Mouse (Mus musculus): Measurements from ENCODE around the gene Spata31d1d. TPM values are rescaled to one million over a fixed set of nuclear protein-coding genes. Genes with fewer than 3 reads are reported as not detected.
"Not testable (repeated sequence)": the region's sequence is repeated elsewhere in the genome, so short reads cannot be mapped to it uniquely, and the experiment has no call there.

Spata31d1d gene
- not detected in 2 replicates for polyA plus RNA-seq (2015; fragmentation: Nextera tagmentation; extraction: Ambion mirVana)

DNA sequence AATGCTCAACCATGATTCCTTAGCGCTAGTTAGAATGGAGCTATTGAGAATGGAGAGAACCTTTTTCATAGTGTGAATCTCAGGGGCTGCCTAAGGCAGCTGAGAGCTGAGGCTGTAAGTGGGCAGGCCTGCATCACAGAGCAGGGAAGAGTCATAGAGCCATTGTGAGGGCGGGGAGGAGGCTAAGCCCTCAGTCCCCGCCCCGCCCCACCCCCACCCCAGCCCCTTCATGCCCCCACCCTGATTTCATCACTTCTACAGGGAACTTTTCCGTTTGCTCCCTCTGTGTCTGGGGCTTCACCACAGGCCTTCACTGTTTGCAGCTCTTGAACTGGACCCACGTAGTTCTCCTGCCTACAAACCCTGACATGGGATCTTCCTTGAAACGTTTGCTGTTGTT is at the start of gene Spata31d1d:
TSS of gene Spata31d1d (minus strand) at position 101 of the 400 bp plus-strand sequence.
- Histone ChIP-seq H3K4me1 (replicated peaks; ENCODE audit: control insufficient read depth, insufficient read depth, low read length) (no peaks in the 10 kb centered on the region), H3K27me3 (replicated peaks; ENCODE audit: control insufficient read depth, insufficient read depth, low read length) (no peaks in the 10 kb centered on the region), H3K9me3 (ENCODE audit: control insufficient read depth) (no peaks in the 10 kb centered on the region), H3K36me3 (ENCODE audit: control insufficient read depth, insufficient read depth) (no peaks in the 10 kb centered on the region), H3K4me2 (replicated peaks; ENCODE audit: low read depth) (no peak within 1 kb of the TSS), H3K9ac (ENCODE audit: low read depth, low read length) (no peak within 1 kb of the TSS), H3K27ac (ENCODE audit: low read depth, low read length) (no peak within 1 kb of the TSS), H3K4me3 (ENCODE audit: low read depth, low read length) (no peak within 1 kb of the TSS)
- no peak for TF ChIP-seq CTCF (IDR thresholded peaks at IDR 0.05; ENCODE audit: low read depth)
- 40% methylated on average over 7 of the region's 7 CpGs for WGBS
- ATAC-seq = no peak

DNA sequence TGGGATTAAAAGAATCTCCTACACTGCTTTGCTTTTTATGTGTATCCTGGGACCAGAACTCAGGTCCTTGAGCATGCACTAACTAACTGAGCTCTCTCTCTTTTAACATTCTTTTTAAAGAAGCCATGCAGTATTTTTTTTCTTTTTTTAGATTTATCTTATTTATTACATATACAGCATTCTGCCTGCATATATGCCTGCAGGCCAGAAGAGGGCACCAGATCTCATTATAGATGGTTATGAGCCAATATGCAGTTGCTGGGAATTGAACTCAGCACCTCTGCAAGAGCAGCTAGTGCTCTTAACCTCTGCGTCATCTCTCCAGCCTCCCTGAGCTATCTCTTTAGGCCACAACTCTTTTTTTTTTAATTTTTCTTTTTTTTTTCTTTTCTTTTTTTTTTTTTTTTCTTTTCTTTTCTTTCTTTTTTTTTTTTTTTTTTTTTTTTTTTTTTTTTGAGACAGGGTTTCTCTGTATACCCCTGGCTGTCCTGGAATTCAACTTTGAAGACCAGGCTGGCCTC is 48.3 kb upstream of the Spata31d1d start:
- not testable (repeated sequence) for H3K27ac ChIP-seq (ENCODE audit: low read depth, low read length); H3K4me2 ChIP-seq (replicated peaks; ENCODE audit: low read depth); H3K9ac ChIP-seq (ENCODE audit: low read depth, low read length); H3K4me3 ChIP-seq (ENCODE audit: low read depth, low read length); H3K9me3 ChIP-seq (ENCODE audit: control insufficient read depth); H3K27me3 ChIP-seq (replicated peaks; ENCODE audit: control insufficient read depth, insufficient read depth, low read length); H3K4me1 ChIP-seq (replicated peaks; ENCODE audit: control insufficient read depth, insufficient read depth, low read length); ATAC-seq
- WGBS = 100% methylated on average over 1 of the region's 1 CpGs
- peak; percentile 49 for TF ChIP-seq CTCF (IDR thresholded peaks at IDR 0.05; ENCODE audit: low read depth)
- peaks cover 84% of the 10 kb centered on the region for H3K36me3 ChIP-seq (ENCODE audit: control insufficient read depth, insufficient read depth)

DNA sequence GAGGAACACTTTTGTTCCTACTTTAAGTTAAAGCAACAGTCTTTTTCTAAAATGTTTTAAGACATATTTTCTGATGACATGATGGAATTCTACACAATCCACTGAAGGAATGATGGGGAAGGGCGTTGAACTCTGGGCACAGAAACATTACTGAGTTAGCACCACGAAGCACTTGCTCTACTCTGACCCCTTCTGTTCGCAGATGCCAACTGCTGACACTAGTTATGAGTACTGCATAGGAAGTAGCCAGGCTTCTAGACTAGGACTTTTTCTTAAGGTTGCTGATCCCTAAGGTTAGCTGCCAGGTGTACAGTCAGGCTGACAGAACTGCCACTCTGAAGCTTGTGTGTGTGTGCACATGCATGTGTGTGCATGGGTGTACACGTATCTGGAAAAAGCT is 47.7 kb upstream of the Spata31d1d start:
- peaks cover 81% of the 10 kb centered on the region for H3K36me3 ChIP-seq (ENCODE audit: control insufficient read depth, insufficient read depth)
- no peaks in the 10 kb centered on the region for H3K27me3 ChIP-seq (replicated peaks; ENCODE audit: control insufficient read depth, insufficient read depth, low read length)
- no peak overlapping the region for H3K27ac ChIP-seq (ENCODE audit: low read depth, low read length)
- ATAC-seq = peak; percentile 31; the same call in 1 of the 2 replicates
- H3K9me3 ChIP-seq (ENCODE audit: control insufficient read depth) = no peaks in the 10 kb centered on the region
- H3K4me3 ChIP-seq (ENCODE audit: low read depth, low read length) = no peak overlapping the region
- no peaks in the 10 kb centered on the region for H3K4me1 ChIP-seq (replicated peaks; ENCODE audit: control insufficient read depth, insufficient read depth, low read length)
- WGBS = 77% methylated on average over 4 of the region's 4 CpGs
- peak; percentile 61 for TF ChIP-seq CTCF (IDR thresholded peaks at IDR 0.05; ENCODE audit: low read depth)
- H3K9ac ChIP-seq (ENCODE audit: low read depth, low read length) = no peak overlapping the region
- no peak overlapping the region for H3K4me2 ChIP-seq (replicated peaks; ENCODE audit: low read depth)

DNA sequence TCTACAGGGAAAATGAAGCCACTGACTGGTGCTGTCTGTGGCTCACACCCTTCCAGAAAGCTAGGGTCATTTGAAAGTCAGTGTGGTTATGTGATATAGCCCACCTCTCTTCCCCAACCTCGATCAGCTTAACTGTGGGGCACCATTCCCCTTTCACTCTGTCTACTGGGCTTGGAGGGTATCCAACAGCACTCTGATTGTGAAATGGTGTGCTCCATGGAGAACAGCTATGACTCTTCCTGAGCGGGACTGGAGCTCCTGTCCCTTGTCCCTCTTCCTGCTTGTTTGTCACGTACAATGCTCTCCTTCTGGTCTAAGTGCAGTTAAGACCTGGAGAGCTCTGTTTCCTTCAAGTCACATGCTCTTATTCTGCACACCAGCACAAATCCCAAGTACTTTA is 43.6 kb upstream of the Spata31d1d start:
- Histone ChIP-seq H3K9me3 (ENCODE audit: control insufficient read depth) (no peaks in the 10 kb centered on the region), H3K27ac (ENCODE audit: low read depth, low read length) (peak overlapping the region; percentile 57)

DNA sequence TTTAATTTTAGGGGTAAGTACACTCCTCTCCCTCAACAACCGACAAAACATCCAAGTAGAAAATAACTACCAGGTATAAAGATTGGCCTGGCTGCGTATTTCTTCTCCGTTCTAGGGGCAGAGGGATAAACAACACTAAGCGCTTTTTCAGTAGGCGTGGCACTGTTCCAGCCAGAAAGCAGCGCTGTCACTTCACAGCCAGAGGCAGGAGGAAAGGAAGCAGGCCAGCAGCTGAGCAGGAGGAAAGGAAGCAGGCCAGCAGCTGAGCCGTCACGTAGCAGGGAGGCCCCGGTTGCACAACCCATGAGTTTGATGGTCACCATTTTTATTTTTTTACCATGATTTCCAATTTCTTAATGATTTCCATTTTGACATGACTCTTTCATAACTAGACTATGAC is 39.7 kb upstream of the Spata31d1d start:
- Histone ChIP-seq H3K4me1 (replicated peaks; ENCODE audit: control insufficient read depth, insufficient read depth, low read length) (peaks cover 8% of the 10 kb centered on the region), H3K27me3 (replicated peaks; ENCODE audit: control insufficient read depth, insufficient read depth, low read length) (no peaks in the 10 kb centered on the region), H3K9me3 (ENCODE audit: control insufficient read depth) (no peaks in the 10 kb centered on the region), H3K4me3 (ENCODE audit: low read depth, low read length) (peak overlapping the region; percentile 86; the same call in 1 of the 2 replicates), H3K4me2 (replicated peaks; ENCODE audit: low read depth) (peak overlapping the region; percentile 80), H3K9ac (ENCODE audit: low read depth, low read length) (peak overlapping the region; percentile 90; the same call in 1 of the 2 replicates), H3K27ac (ENCODE audit: low read depth, low read length) (peak overlapping the region; percentile 100), H3K36me3 (ENCODE audit: control insufficient read depth, insufficient read depth) (peaks cover 34% of the 10 kb centered on the region)
- 10% methylated on average over 9 of the region's 9 CpGs for WGBS
- ATAC-seq = no peak
- TF ChIP-seq CTCF (IDR thresholded peaks at IDR 0.05; ENCODE audit: low read depth) = no peak

More for the DNA sequence above, 43.6 kb upstream of the Spata31d1d start:
- H3K36me3 ChIP-seq (ENCODE audit: control insufficient read depth, insufficient read depth) = peaks cover 64% of the 10 kb centered on the region
- 0 out of 2 replicates have a peak, but pooled peaks cover 5% of the 10 kb centered on the region for H3K4me1 ChIP-seq (replicated peaks; ENCODE audit: control insufficient read depth, insufficient read depth, low read length)
- no peak for ATAC-seq
- no peak for TF ChIP-seq CTCF (IDR thresholded peaks at IDR 0.05; ENCODE audit: low read depth)
- H3K9ac ChIP-seq (ENCODE audit: low read depth, low read length) = no peak overlapping the region
- no peak overlapping the region for H3K4me3 ChIP-seq (ENCODE audit: low read depth, low read length)
- H3K27me3 ChIP-seq (replicated peaks; ENCODE audit: control insufficient read depth, insufficient read depth, low read length) = no peaks in the 10 kb centered on the region
- no peak overlapping the region for H3K4me2 ChIP-seq (replicated peaks; ENCODE audit: low read depth)
- 67% methylated on average over 3 of the region's 3 CpGs for WGBS

DNA sequence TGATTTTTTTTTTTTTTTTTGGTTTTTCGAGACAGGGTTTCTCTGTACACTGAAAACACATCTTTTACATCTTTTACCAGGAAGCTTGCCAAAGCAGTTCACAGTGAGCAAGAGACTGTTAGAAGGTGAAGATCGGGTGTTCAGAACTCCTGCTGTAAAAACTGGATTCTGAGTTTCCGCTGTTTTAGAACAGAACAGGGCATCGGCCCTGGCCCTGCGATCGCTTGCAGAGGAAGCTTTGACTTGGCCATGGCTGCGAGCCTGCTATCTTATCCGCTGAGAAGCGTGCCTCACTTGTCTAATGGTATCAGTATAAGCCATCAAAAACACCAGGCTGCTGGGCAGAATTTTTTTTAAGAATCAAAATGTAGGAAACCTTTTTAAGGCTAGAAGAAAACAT is 39.3 kb upstream of the Spata31d1d start:
- H3K9me3 ChIP-seq (ENCODE audit: control insufficient read depth) = no peaks in the 10 kb centered on the region
- H3K27ac ChIP-seq (ENCODE audit: low read depth, low read length) = peak overlapping the region; percentile 100
- peak overlapping the region; percentile 80 for H3K4me2 ChIP-seq (replicated peaks; ENCODE audit: low read depth)
- H3K27me3 ChIP-seq (replicated peaks; ENCODE audit: control insufficient read depth, insufficient read depth, low read length) = no peaks in the 10 kb centered on the region
- H3K4me1 ChIP-seq (replicated peaks; ENCODE audit: control insufficient read depth, insufficient read depth, low read length) = peaks cover 8% of the 10 kb centered on the region
- WGBS = 42% methylated on average over 9 of the region's 9 CpGs
- no peak for TF ChIP-seq CTCF (IDR thresholded peaks at IDR 0.05; ENCODE audit: low read depth)
- peak overlapping the region; percentile 86; the same call in 1 of the 2 replicates for H3K4me3 ChIP-seq (ENCODE audit: low read depth, low read length)
- ATAC-seq = no peak
- H3K9ac ChIP-seq (ENCODE audit: low read depth, low read length) = peak overlapping the region; percentile 90; the same call in 1 of the 2 replicates
- H3K36me3 ChIP-seq (ENCODE audit: control insufficient read depth, insufficient read depth) = peaks cover 30% of the 10 kb centered on the region

Data from intestine, postnatal 0 days (tissue).